Mouse (Mus musculus) hindbrain, embryonic 13.5 days (tissue): Measurements from ENCODE around the gene Mul1. TPM values are rescaled to one million over a fixed set of nuclear protein-coding genes. Genes with fewer than 3 reads are reported as not detected.

ENCODE experiments used
- ATAC-seq: fragments of 200-750 bp; cut with Nextera tagmentation; 2 replicates; pipeline ENCODE4 v1.8.0; 2017; ENCODE audit warnings: moderate TSS enrichment; ENCODE audit not compliant: low FRiP score
- H3K27ac ChIP-seq: fragments of 300-500 bp; sonication (generic); 2 replicates; pipeline ENCODE4 v1.5.1; 2015; ENCODE audit warnings: inconsistent platforms, mild to moderate bottlenecking, moderate library complexity
- H3K27me3 ChIP-seq: fragments of 300-500 bp; sonication (generic); 2 replicates; pipeline ENCODE4 v1.6.1; 2015; ENCODE audit warnings: mild to moderate bottlenecking, inconsistent platforms
- H3K36me3 ChIP-seq: fragments of 300-500 bp; sonication (generic); 2 replicates; pipeline ENCODE4 v1.6.1; 2015; ENCODE audit warnings: mild to moderate bottlenecking, inconsistent platforms
- H3K4me1 ChIP-seq: fragments of 300-500 bp; sonication (generic); replicated peaks from 2 replicates; pipeline ENCODE4 v1.6.1; 2015; ENCODE audit warnings: inconsistent platforms
- H3K4me2 ChIP-seq: fragments of 300-500 bp; sonication (generic); 2 replicates; pipeline ENCODE4 v1.6.1; 2015; ENCODE audit warnings: inconsistent platforms, mild to moderate bottlenecking, moderate library complexity
- H3K4me3 ChIP-seq: fragments of 300-500 bp; sonication (generic); 2 replicates; pipeline ENCODE4 v1.5.1; 2015; ENCODE audit warnings: mild to moderate bottlenecking, inconsistent platforms
- H3K9ac ChIP-seq: fragments of 300-500 bp; sonication (generic); 2 replicates; pipeline ENCODE4 v1.6.1; 2015; ENCODE audit warnings: mild to moderate bottlenecking, inconsistent platforms
- H3K9me3 ChIP-seq: fragments of 300-500 bp; sonication (generic); 2 replicates; pipeline ENCODE4 v1.6.1; 2016; ENCODE audit warnings: inconsistent platforms
- WGBS: fragments of 180-500 bp; shearing (Covaris S2); methylation state at CpG from one replicate; pipeline ENCODE4 v1.1.7; 2015; 5-methylcytosine and 5-hydroxymethylcytosine counted together
- polyA plus RNA-seq: library from polyadenylated mRNA; unstranded; fragments of >200 nt; fragmentation: Nextera tagmentation; extraction: Ambion mirVana; gene quantifications from 2 replicates; pipeline ENCODE4 v1.2.1, GENCODE M21; 2015

Gene Mul1
- polyA plus RNA-seq, 1 experiment from 2014 or later, result 20.9 TPM

DNA sequence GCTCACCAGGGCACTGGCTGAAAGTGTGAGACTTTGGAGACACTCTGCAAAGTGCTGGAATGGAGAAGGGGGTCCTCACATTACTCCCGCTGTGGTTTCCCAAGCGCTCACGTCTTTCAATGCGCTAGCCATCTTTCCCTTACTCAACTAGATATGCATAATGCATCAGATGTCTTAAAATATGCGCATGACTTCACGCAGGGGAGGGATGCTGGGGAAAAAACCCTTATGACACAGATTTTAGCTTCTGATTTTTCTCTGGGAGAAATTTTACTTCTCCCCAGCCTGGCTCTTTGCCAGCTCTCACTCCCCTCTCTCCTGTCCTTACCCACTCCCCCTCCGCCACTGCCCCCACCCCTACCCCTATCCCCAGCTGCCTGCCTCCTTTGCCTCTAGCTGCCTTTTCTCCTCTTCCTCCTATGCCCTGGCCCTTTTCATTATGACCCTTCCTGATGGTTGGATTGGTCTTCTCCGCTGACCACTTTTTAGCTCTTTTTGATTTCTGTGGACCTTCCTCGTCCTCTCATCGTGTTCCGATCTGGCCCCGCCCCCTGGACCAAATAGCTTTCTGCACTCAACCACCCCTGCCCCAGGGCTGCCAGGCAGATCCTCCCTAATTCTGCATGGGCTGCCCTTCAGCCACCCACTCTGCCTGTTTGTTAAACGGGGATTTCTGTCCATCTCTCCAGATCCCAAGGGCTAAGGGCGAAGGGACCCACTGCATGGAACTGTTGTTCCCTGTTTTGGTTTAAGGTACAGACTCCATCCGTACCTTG is 13.5 kb downstream of the Mul1 start:
- Histone ChIP-seq H3K4me3 (no peak overlapping the region), H3K4me2 (no peak overlapping the region), H3K4me1 (peaks cover 33% of the 10 kb centered on the region), H3K9ac (peak overlapping the region; percentile 40), H3K27me3 (peaks cover 16% of the 10 kb centered on the region; the same call in 1 of the 2 replicates), H3K9me3 (no peaks in the 10 kb centered on the region), H3K36me3 (no peaks in the 10 kb centered on the region), H3K27ac (peak overlapping the region; percentile 89; the same call in 1 of the 2 replicates)
- ATAC-seq, result peak; percentile 1; the same call in 1 of the 2 replicates
- 24% methylated on average over 15 of the region's 15 CpGs for WGBS

DNA sequence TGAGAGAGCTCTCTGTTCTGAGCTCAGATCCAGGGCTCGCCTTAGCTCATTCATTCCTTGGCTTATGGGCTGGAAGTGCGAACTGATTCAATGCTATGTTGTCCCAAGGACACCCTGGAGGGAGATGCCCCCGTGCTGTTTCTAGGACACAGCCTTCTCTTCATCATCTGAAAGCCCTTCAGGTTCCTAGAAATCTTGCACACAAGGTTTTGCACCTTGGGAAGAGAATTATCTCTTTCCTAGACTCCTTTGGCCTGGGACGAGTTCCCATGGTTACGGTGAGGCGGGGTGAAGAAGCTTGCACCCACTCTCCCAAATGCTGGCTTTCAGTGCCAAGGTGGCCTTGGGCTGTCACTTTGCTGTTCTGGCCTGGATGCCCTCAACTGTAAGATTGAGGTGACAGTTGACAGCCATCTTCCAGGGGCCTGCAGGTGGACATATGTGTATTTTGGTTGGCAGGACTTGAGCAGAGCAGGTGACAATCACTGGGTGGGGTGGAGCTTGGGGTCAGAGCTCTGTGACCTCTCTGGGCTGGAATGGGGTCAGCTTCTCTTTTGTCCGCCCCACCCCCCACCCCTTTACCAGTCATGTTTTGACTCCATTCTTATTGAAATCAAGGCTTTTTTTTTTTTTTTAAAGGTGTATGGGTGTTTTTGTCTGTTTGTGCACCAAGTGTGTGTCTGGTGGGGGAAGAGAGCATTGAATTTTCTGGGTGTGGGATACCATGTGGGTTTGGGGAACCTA is 14.6 kb downstream of the Mul1 start:
- 38% methylated on average over 7 of the region's 7 CpGs for WGBS
- no peak overlapping the region for H3K9ac ChIP-seq

DNA sequence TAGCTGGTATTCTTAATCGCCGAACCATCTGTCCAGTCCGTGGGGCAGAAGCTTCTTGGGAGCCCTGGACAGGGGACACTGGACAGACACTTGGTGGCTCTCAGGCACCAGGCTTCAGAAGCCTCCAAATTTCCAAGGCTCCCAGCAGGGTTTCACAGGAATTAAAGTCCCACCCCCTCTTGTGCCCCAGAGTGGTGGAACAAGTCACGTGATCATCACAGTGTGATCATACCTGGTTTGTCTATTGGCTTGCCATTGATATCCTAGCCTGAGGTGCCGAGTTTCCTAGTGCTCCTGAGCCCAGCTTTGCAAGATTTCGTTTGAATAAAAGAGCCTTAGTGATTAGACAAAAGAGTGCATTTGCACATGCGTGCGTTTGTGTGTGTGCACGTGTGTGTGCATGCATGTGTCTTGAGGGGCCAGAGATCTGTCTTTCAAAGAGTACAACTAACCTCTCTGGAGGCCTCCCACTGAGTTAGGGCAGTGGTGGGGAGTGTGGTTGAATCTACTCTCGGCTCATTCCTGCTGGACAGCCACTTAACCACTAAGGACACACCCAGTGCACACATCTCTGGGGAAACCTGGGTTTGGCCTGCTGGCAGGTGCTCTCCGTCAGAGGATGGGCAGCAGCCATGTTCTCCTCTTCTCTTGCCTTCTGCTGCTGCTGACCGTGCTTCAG is 15.3 kb downstream of the Mul1 start:
- H3K4me1 ChIP-seq, result peaks cover 44% of the 10 kb centered on the region
- no peaks in the 10 kb centered on the region for H3K9me3 ChIP-seq
- H3K4me3 ChIP-seq, result no peak overlapping the region
- ATAC-seq, result no peak
- H3K27ac ChIP-seq, result no peak overlapping the region
- no peak overlapping the region for H3K9ac ChIP-seq
- H3K4me2 ChIP-seq, result no peak overlapping the region
- no peaks in the 10 kb centered on the region for H3K36me3 ChIP-seq
- peaks cover 13% of the 10 kb centered on the region; the same call in 1 of the 2 replicates for H3K27me3 ChIP-seq
- WGBS, result 56% methylated on average over 12 of the region's 12 CpGs

More for the DNA sequence above, 14.6 kb downstream of the Mul1 start:
- Histone ChIP-seq H3K36me3 (no peaks in the 10 kb centered on the region), H3K4me1 (peaks cover 44% of the 10 kb centered on the region), H3K27me3 (peaks cover 16% of the 10 kb centered on the region; the same call in 1 of the 2 replicates), H3K9me3 (no peaks in the 10 kb centered on the region), H3K4me2 (no peak overlapping the region), H3K27ac (no peak overlapping the region), H3K4me3 (no peak overlapping the region)
- ATAC-seq, result no peak

DNA sequence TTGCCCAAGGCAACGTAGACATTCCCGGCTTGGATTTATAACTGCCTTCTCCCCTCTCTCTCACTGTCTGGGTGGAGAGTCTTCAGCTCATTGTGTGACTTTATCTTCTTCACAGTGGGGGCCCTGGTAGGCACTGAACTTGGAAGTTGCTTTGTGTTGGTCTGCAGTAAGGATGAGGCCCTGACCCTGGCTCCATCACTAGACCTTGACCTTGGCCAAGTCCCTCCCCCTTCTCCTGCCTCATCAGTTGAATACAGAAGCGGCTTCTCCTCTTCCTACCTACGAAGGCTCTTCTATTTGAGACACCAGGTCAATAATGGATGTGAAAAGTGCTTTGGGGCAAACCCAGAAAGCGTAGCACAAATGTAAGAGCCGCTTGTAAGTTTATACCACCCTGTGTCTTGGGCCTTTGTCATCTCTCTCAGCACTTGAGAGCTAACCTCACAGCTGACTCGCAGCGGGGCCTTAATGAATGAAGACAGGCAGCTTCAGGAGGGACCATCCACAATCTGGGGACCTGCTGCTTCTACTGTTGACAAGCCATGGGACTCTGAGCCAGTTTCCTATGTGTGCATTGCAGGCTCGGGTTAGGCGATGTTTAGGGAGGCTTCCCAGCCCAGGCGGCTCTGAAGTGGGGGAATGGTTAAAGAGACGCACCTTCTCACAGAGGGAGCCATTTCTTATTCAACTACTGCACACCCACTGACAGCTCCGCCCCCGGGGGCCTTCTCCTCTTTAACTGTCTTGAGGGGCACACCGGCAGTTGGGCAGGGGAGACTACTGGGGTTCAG is 18.0 kb downstream of the Mul1 start:
- H3K4me3 ChIP-seq, result no peak overlapping the region
- H3K27ac ChIP-seq, result peak overlapping the region; percentile 44; the same call in 1 of the 2 replicates
- H3K9ac ChIP-seq, result no peak overlapping the region
- H3K9me3 ChIP-seq, result no peaks in the 10 kb centered on the region
- peaks cover 12% of the 10 kb centered on the region; the same call in 1 of the 2 replicates for H3K27me3 ChIP-seq
- WGBS, result 27% methylated on average over 15 of the region's 15 CpGs
- H3K36me3 ChIP-seq, result no peaks in the 10 kb centered on the region
- H3K4me1 ChIP-seq, result peaks cover 55% of the 10 kb centered on the region
- no peak overlapping the region for H3K4me2 ChIP-seq
- no peak for ATAC-seq

DNA sequence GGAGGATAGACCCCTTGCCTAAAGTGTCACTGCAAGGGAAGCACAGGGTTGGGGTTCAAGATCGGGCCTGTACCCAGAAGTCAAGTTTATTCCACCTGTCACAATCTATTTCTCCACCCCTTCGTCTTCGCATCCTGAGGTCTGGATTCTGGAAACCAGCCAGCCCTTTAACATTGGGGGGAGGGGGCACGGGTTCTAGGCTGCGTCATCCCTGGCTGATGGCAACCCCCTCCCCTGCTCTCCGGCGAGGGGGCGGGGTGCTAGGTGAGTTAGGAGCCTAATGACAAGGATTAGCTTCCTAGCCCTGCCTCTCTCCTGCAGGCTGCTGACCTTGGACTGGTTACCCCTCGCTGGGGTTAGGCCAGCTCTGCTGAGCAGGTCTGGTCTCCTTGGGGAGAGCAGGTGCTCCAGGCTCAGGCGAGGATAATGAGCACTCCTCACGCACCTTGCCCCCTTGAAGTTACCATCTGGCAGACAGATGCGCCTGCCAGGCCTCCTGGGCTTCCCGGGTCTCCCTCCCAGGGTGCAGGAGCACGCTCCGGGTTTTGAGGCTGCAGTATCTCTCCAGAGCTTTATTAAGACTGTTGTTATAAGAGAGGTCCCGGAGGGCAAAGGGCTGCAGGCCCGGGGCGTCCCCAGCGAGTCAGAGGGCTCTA is 18.8 kb downstream of the Mul1 start:
- H3K4me2 ChIP-seq, result peak overlapping the region; percentile 83
- H3K4me1 ChIP-seq, result peaks cover 55% of the 10 kb centered on the region
- H3K36me3 ChIP-seq, result no peaks in the 10 kb centered on the region
- H3K27ac ChIP-seq, result peak overlapping the region; percentile 98
- WGBS, result 3% methylated on average over 19 of the region's 19 CpGs
- H3K9ac ChIP-seq, result peak overlapping the region; percentile 97
- H3K4me3 ChIP-seq, result peak overlapping the region; percentile 96
- ATAC-seq, result 0 out of 2 replicates have a peak, but pooled peaks have one; percentile 12
- peaks cover 12% of the 10 kb centered on the region; the same call in 1 of the 2 replicates for H3K27me3 ChIP-seq
- no peaks in the 10 kb centered on the region for H3K9me3 ChIP-seq

DNA sequence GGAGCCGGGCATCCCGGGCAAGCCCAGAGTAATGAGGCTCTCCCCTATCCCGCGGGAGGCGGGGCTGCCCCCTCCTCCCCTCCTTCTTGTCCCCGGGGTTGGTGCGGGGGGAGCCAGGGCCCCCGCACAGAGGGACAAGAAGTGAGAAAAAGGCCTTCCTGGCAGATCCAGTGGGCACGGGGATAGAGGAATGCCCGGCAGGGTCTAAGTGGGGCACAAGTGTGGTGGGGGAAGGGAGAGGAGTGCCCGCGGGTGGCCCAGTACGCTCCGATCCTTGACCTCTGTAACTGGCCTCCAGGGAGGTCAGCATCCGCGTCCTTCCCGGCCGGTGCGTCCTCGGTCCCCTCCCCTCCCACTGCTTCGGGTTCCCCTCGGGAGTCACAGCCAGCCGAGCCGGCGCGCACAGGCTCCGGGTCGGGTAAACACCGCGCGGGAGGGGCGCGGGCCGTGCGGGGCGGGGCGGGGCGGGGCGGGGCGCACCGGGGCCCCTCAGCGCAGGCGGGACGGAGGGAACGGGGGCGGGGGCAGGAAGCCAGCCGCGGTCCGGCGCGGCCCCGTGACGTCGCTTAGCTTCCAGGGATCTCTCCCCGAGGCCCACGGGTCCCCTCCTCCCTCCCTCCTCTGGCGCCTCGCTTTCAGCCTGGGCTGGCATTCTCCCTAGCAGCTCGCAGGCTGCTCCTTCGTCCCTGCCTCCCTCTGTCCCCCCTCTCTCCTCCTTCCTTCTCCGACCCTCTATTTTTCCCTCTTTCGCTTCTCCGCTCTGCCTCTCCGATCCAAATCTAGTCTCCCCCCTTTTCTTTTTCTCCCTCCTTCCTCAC is 19.5 kb downstream of the Mul1 start, which contains the start of gene Camk2n1:
Gene Camk2n1, plus strand, starts transcription at position 562 of the 818 bp plus-strand sequence.
- peaks cover 12% of the 10 kb centered on the region; the same call in 1 of the 2 replicates for H3K27me3 ChIP-seq
- WGBS, result under 1% methylated on average over 40 of the region's 64 CpGs
- H3K36me3 ChIP-seq, result no peaks in the 10 kb centered on the region
- peaks cover 55% of the 10 kb centered on the region for H3K4me1 ChIP-seq
- H3K9me3 ChIP-seq, result no peaks in the 10 kb centered on the region
- H3K9ac ChIP-seq, result peak within 1 kb of the TSS; percentile 97
- H3K4me2 ChIP-seq, result peak within 1 kb of the TSS; percentile 83
- H3K27ac ChIP-seq, result peak within 1 kb of the TSS; percentile 98
- peak within 1 kb of the TSS; percentile 96 for H3K4me3 ChIP-seq
- peak; percentile 78 for ATAC-seq

DNA sequence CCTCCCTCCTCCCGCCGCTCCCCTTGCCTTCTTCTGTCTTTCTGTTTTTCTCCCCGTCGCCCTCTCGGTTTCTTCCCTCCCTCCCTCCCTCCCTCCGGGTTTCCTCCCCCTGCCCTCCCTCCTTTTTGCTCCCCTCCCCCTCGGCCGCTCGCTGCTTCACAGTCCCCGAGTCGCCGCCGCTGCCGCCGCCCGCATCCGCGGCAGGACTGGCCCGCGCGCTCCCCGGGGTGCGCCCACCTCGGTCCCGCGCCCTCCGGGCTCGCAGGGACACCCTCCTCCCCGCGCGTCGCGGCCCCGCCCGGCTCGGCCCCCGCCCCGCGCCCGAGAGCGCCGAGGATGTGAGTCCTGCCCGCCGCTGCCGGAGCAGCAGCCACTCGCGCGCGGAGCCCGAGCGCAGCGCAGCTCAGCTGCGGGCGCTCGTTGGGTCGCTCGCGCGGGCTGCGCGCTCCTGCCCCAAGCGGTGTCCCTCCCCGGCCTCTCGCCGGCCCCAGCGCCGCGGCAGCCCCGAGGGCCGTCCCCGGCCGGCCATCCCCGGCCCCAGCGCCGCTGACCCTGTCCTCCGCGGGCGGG is 20.2 kb downstream of the Mul1 start:
- Histone ChIP-seq H3K36me3 (no peaks in the 10 kb centered on the region; the same call in 1 of the 2 replicates), H3K9me3 (no peaks in the 10 kb centered on the region), H3K27me3 (peaks cover 12% of the 10 kb centered on the region; the same call in 1 of the 2 replicates), H3K4me1 (peaks cover 58% of the 10 kb centered on the region), H3K4me3 (peak overlapping the region; percentile 96), H3K4me2 (peak overlapping the region; percentile 83), H3K9ac (peak overlapping the region; percentile 97), H3K27ac (peak overlapping the region; percentile 98)
- WGBS, result 1% methylated on average over 66 of the region's 78 CpGs
- peak; percentile 48 for ATAC-seq

DNA sequence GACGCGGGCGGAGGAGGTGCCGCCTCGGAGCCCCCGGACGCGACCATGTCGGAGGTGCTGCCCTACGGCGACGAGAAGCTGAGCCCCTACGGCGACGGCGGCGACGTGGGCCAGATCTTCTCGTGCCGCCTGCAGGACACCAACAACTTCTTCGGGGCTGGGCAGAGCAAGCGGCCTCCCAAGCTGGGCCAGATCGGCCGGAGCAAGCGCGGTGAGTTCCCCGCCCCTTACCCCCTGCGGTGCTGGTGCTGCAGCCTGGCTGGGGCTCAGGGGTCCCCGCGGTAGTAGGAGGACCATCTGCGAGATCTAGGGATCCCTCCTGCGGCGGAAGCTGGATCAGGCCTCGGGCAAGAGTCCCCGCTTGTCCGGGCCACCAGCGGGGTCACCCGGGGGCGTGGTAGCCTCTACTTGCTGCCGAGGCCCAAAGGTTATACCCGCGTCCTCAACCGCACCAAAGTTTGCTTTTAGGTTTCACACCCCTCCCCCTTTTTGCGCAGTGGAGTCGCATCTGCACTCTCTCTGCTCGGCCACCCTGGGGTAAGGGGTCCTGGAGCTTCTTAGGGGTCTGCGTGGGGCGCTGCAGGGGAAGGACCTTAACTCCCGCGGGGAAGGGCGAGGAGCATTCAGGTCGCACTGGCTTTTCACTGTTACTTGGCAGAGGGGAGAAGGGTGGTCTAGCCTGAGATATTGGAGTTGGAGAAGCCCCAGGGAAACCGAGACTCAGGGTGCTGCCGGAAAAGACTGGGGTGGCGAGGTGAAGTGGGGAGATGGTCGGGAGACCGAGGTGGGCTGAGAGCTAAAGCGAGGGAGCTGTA is 20.9 kb downstream of the Mul1 start:
- Histone ChIP-seq H3K4me1 (peaks cover 65% of the 10 kb centered on the region), H3K27me3 (0 out of 2 replicates have a peak, but pooled peaks cover 6% of the 10 kb centered on the region), H3K27ac (peak overlapping the region; percentile 98), H3K9me3 (no peaks in the 10 kb centered on the region), H3K4me2 (peak overlapping the region; percentile 83), H3K9ac (peak overlapping the region; percentile 97), H3K36me3 (no peaks in the 10 kb centered on the region; the same call in 1 of the 2 replicates), H3K4me3 (peak overlapping the region; percentile 96)
- 0% methylated on average over 58 of the region's 58 CpGs for WGBS
- peak; percentile 34; the same call in 1 of the 2 replicates for ATAC-seq

DNA sequence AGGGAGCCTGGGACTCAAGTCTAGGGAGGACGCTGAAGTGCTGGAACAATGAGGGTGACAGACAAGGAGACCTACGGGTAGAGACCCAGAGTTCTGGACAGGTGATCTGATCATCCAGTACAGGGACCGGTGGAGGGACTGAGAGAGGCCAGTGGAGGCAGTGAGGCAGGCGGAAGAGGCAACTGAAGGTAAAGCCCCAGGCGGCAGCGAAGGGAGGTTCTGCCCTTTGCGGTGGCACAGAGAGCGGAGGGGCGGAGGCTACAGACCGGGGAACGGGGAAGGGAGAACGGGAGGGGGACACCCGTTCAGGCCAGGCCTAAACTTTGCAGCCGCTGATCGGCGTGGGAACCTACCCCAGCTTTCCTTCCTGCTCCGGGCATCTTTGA is 21.5 kb downstream of the Mul1 start:
- Histone ChIP-seq H3K27ac (peak overlapping the region; percentile 98), H3K9ac (peak overlapping the region; percentile 97), H3K4me3 (peak overlapping the region; percentile 96), H3K4me2 (peak overlapping the region; percentile 83), H3K9me3 (no peaks in the 10 kb centered on the region), H3K27me3 (0 out of 2 replicates have a peak, but pooled peaks cover 4% of the 10 kb centered on the region), H3K4me1 (peaks cover 67% of the 10 kb centered on the region), H3K36me3 (no peaks in the 10 kb centered on the region; the same call in 1 of the 2 replicates)
- no peak for ATAC-seq
- under 1% methylated on average over 17 of the region's 17 CpGs for WGBS
